Mouse (Mus musculus) liver (tissue): Measurements from ENCODE around the gene Tcp11l2.
A peak's percentile ranks its signal among the peaks of the same experiment; 100 is the strongest.

ENCODE experiments used
- DNase-seq: peaks from one replicate; pipeline ENCODE4 v3.0.0-alpha.2; 2020; ENCODE audit warnings: mixed read lengths

Gene Tcp11l2

DNA sequence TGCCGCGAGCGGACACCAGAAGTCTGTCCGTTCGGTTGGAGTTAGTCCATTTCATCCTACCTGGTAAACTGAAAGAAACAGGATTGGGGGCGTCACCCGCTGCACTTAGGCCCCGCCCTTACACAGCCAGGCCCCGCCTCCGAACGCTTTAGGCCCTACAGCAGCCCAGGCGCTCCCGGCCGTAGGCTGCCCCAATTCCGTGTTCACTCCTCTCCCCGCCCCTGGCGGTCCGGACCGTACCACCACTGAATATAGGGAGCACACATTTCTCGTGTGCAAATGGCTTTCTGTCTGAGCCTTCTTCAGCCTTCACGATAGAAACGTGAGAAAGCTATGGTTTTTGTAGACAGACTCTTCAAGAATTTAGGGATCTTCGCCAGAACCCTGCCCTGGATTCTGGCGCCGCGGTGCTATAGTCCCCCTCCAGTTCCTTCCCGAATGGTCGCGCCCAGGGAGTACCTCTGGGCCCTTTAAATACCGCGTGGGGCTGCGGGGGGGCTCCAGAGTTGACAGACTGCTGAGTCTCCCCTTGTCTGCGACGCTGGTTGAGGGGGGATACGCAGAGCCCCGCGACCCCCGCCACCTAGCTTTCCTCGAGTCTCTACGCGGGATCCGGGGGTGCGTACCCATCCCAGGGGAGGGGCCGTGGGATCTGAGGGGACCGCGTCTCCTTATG, at the start of gene Tcp11l2:
TSS of gene Tcp11l2 (plus strand) at position 232 of the 676 bp plus-strand sequence.
- DNase-seq: peak; percentile 94

- no peak for DNase-seq
These were observed 49.4 kb upstream of the Tcp11l2 start for GRCm38 (mm10) chr10:84527070-84527469.

DNA sequence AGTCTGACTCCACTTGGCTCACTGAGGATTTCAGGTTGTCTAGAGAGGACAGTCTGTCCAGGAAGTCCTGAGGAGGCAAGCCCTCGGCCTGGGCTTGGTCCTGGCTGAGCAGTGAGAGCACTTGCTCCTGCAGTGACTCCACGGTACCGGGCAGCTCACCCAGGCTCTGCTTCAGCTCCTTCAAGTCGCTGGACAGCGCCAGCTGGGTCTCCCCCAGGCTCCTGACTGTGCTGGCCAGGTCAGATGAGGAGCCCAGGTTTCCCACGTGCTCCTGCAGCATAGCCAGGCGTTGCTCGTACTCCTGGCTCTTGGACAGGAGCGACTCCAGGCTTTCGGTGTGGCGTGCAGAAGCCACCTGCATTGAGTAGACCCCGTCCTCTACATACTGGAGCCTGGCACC, 48.8 kb upstream of the Tcp11l2 start:
- no peak for DNase-seq

DNA sequence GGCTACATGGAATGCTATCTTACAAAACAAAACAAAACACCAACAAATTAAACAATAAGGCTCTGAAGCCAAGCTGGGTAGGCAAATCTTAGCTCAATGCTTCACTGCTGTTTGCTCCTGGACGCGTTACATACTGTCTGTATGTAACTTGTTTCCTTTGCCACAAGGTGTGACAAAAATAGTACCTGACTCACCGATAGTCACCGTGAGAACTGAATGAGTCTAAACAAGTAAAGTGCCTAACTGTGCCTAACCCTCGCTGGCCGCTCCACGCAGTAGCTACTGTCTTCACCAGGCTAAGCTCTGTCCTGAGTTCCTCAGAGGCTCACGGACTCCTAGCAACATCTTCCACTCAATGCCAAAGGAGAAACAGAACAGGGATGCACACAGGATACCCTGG, 46.0 kb upstream of the Tcp11l2 start:
- no peak for DNase-seq

- DNase-seq: no peak
These were observed 44.9 kb upstream of the Tcp11l2 start for GRCm38 (mm10) chr10:84531576-84531975.

DNA sequence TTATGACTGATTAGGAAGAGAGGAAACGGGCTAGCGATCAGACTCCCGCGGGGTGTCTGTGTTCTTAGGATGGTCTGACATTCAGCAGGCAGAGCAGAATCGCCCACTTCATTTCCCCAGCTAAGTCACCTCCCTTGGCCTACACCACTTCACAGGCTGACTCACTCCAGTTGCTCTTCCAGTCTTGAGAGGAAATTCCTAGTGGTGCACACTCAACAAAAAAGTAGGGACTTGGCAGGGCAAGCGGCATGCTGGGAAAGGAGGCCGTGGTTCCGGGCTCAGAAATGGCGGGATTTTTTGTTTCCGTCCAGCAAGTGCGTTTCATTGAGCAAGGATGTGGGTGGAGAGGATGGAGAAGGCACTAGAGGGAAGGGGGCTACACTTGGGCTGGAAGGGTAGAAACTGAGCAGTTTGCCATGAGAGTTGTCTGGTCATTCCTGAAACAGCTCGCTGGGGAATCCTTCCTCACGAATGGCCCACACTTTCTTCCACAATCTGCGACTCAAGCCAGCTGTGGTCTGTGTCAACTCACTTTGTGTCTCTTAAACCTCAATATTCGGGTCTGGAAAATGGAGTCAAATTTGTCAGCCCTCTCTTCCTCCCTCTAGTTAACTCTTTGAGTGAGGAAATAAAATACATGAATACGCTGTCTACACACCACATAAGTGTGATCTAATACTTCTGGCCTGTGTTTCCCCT, 44.1 kb upstream of the Tcp11l2 start:
- no peak for DNase-seq

DNA sequence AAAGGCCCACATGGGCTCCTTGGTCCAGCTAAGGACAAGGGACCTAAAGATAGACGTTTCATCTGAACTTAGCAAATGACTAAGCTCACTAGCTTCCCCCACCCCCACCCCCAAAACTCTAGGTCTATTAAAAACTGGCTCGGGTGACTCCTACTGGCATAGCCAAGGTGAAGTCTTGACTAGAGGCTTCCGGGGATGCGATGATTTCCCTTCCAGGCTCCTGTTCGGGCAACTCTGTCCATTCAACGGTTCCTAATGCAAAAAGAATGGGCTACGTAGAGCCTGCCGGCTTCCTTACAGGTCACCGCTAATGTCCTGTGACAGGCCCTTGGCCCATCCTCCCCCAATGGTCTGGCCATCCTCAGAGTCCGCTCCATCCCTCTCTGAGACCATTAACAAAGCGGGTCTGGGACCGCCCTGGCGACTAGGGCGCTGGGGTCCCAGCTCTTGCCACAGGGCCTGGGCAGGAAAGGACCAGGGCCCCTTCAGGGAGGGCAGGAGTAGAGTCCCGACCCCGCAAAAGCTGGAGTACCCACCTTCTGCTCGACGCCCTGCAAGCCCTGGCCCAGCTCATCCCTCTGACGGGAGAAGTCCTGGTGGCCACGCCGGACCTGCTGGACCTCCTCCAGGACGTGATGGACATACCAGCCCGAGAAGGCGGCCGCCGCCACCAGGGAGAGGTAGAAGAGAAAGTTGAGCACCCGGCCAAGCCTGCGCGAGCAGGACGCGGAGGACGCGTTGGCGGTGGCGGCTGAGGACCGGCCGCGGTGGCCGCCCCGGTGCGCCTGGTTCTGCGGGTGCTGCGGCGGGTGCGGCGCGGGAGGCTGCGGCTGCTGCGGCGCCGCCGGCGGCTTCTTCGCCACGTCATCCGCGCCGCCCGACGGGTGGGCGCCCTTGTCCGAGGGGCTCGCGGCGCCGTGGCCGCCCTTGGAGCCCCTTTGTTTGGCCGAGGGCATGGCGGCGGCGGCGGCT, 43.2 kb upstream of the Tcp11l2 start:
- DNase-seq: no peak

DNA sequence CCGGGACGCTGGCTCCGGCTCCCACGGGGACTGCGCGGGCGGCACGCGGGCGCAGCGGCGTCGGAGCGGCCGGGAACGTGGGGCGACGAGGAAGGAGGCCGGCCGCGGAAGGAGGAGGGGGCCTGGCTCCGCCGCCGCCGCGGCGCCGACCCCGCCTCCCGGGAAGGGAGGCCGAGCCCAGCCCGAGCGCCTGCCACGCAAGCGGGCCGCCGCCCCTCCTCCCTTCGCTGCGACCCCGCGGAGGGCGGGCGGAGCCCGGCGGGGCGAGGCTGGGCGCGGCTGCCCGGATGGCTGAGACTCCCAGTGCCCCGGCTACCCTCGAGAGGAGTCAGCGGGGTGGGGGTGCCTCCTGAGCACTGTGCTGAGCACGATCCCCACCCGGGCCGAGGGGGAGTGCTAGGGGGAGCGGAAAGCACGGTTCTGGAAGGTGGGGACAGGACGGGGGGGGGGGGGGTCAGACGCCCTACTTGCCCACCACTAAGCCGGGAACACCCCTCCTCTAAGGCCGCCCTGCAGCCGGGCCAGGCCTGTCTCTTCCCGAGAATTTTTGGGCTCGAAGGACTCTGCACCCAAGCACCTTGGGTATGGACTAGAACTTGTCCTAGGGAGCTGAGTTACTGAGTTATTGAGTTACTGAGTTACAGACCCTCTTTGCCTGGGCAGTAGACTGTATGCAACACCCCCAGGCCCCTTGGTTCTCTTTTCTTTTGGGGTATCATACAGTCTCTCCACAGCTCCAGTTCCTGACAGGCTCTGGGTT, 42.3 kb upstream of the Tcp11l2 start, which contains the start of gene Ckap4:
TSS of gene Ckap4 (minus strand) at position 151 of the 760 bp plus-strand sequence.
- DNase-seq: peak; percentile 67

DNA sequence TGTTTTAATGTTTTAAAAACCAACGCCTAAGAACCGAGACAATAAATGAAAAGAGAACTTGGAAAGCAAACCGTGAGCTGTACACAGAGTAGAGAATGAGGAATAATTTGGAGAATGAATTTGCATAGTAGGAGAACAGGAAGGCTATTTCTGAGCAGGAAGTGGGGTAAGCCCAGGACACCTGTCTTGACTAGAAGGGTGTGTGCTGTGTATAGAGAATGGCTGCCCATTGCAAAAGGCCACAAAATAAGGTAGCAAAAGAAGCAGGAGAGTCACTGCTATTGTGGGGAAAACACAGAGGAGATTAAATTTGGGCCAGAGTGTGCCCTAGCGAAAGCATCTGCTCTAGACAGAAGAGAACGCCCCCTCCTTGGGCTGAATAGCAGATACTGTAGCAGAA, 41.0 kb upstream of the Tcp11l2 start:
- no peak for DNase-seq

- no peak for DNase-seq
These were observed 40.6 kb upstream of the Tcp11l2 start for GRCm38 (mm10) chr10:84535859-84536258.

DNA sequence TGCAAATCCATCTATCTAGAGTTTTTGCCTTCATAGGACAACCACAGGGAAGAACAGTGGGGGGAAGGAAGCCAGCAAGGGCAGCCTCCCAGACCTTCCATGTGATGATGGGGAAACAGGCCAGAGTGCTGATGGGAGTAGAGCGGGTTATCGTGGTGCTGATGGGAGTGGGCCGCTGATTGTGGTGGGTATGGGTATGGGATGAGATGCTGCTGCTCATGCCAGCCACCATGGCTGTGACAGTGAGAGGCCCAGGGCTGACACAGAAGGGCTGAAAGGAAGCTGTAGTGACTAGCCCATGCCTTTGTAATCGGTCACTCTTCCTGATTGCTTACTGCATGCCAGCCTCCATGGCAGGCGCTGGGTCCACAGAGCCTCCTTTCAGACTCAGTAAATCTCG, 36.8 kb upstream of the Tcp11l2 start:
- DNase-seq: no peak

DNA sequence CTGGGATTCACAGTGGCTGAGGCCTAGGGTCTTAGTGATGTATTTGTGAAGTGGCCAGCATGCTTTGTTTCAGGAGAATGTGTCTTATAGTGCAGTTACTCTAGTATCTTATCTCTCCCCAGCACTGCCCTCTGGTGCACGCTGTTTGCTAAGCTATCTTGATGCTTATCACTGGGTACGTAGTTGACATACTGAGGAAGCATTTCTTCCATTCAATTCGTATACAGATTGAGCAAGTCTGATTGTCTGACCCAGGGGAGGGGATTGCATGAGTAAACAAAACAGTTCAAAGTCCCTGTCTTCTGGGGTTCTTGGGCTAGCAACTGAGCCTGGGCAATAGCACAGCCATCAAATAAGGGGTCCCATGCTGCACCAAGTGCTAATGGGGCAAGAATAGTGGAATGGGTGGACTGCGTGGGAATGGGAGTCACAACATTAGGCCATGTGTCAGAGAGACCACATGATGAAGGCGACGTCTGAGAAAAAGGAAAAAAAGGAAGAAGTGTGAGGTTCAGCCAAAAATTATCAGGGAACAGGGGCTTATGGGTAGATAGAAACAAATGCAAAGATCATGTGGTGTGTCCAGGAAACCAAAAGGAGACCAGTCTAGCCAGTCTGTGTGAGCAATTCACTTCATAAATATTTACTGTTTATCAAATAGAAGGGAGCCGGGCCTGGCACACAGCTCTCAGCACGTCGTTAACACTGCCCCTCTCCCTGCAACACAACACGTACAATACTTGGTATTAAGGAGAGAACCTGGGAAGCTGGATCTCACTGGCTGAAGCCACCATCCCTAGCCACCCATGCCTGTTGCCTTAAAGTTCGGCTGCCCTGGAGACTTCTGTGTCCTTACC, 33.4 kb upstream of the Tcp11l2 start:
- peak; percentile 49 for DNase-seq

DNA sequence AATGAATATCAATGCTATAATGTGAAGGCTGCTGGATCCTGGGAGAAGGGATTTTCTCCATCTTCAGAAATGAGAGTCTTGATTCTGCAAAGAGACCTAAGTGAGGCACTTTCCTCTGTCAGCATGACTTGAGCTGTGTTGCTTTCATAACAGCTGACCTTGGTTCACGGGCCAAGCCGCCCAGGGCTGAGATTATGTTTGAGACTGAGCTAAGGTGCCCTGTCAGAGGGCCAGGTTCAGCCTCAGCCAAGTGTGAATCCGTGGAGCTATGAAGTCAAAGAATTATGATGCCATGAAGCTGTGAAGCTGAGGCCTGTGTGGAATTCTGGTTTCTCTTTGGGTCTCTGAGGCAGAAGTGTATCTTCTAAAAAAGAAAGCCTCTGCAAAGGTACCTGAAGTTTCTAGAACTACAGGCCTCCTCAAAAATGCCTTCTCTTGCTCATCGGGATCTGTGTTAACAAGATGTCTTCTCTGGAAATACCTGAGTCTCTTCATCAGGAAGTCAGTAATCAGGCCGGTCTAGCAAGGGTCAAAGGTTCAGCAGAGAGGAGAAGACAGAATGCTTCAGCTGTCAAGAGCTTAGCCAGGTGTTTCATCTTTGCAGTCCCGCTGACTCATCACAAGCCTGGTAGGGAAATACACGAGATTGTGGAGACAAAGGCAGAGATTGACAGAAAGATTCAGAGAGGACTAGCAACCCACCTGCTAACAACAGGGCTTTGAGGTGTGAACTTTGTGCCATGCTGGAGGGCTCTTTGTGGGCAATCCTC, 31.4 kb upstream of the Tcp11l2 start:
- DNase-seq: no peak

DNA sequence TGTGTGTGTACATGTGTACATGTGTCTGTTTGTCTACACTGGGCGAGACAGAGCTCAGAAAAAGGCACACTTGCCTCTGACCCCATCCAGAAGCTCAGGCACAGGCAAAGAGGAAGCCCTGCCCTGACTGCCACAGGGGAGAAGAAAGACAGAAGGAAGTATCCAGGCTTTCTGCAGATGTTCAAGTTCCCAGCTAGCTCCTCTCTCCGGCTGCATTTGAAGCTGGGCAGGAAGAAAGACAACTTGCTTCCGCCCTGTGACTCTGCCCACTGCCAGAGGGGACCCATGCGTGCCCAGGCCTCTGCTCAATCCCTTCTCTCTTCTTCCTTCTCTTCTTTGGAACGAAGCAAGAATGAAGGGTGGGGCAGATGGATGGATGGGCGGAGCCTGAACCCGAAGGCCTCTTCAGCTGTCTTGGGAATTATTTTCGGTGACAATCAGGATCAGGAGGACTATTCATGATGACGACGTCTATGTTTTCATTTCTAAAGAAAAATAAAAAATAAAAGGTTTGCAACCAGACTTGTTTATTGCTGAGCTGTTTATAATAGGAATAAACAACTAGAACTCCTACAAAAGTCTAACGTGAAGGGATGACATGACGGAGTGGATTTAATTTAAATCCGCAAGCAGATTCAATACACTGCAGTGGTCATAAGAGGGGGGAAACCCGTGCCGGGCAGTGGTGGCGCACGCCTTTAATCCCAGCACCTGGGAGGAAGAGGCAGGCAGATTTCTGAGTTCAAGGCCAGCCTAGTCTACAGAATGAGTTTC, 27.1 kb upstream of the Tcp11l2 start:
- DNase-seq: peak; percentile 18

- no peak for DNase-seq
These were observed 26.5 kb upstream of the Tcp11l2 start for GRCm38 (mm10) chr10:84549920-84550293.

DNA sequence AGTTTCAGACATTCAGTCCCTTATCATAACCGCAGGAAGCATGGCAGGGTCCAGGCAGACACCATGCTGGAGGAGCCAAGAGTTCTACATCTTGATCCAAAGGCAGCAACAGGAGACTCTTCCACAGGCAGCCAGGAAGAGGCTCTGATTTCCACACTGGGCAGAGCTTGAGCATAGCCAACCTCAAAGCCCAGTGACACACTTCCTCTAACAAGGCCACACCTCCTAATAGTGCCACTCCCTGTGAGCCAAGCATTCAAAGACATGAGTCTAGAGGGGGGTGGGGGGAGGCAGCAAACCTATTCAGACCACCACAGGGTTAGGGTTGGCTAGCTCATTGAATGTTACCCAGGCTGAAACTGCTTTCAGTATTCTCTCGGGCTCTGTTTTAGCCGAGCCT, 24.6 kb upstream of the Tcp11l2 start:
- no peak for DNase-seq

DNA sequence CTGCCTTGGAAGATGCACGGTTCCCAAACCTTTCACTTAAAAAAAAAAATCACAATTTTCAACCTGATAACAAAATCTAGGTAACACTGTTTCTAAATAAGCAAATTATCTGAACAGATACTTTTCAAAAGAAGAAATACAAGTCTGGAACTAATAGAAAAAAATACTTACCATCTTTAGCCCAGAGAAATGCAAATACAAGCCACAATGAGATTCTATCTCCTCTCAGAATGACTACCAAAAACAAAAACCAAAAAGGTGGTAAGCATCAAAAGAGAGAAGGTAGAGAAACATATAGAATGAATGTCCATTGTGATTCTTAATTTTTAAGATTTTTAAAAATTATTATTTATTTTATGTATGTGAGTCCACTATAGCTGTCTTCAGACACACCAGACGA, 23.9 kb upstream of the Tcp11l2 start:
- no peak for DNase-seq

GRCm38 (mm10) chr10:84554291-84555009, 22.0 kb upstream of the Tcp11l2 start:
- DNase-seq: peak; percentile 18

DNA sequence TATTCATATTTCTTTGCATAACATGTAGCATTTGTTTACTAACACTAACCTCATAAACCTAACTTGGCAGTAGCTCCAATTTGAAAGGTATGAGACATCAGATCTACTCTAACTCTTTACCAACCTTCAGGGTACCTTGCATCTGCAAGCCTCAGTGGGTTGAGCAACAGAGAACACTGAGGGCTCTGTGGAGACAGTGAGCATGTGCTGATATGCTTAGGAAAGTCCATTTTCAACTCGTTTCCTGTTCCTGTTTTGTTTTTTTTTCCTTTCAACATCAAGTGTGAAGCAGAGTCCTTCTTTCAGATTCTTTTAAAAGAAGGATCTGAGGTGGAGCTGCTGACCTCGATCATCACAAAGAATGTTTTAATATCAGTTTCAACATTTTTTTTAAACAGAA, 20.3 kb upstream of the Tcp11l2 start:
- no peak for DNase-seq
